Comparison of ENCODE assay signal across 7 mouse cellular contexts in genomic region chr12:55261950-55262349, GRCm38 (mm10). TPM values are rescaled to one million over a fixed set of nuclear protein-coding genes. Genes with fewer than 3 reads are reported as not detected.
ATAC-seq lines count a peak whose summit lies in the region.
"Not testable (repeated sequence)": the region's sequence is repeated elsewhere in the genome, so short reads cannot be mapped to it uniquely, and the experiment has no call there.

No protein-coding gene starts in this region.

- ATAC-seq in CD4-positive, CD25-positive, alpha-beta regulatory T cell, adult 4 months = peak; percentile 43
- ATAC-seq in common myeloid progenitor, adult 5-6 weeks (replicated peaks; ENCODE audit: low read depth, poor library complexity, severe bottlenecking) = peak; percentile 94
- ATAC-seq in erythroid progenitor cell, adult 5-6 weeks (replicated peaks; ENCODE audit: low FRiP score, poor library complexity, severe bottlenecking) = peak; percentile 59; the same call in 1 of the 2 replicates
- ATAC-seq in hematopoietic stem cell, adult 5-6 weeks (replicated peaks in 1 of 2; ENCODE audit: insufficient read depth in 1 of 2, low FRiP score in 2 of 2, low TSS enrichment in 1 of 2, low read depth in 1 of 2, poor library complexity in 2 of 2, severe bottlenecking in 2 of 2) = peak; percentile 72 to 81
- peak; percentile 40; the same call in 1 of the 2 replicates for ATAC-seq in liver, embryonic 12.5 days
- peak; percentile 69 for ATAC-seq in megakaryocyte, adult 5-6 weeks (ENCODE audit: poor library complexity, severe bottlenecking)
- peak; percentile 93 for ATAC-seq in megakaryocyte-erythroid progenitor cell, adult 5-6 weeks (replicated peaks; ENCODE audit: low FRiP score, low TSS enrichment, poor library complexity, severe bottlenecking)

- not testable (repeated sequence) for H3K4me3 ChIP-seq in liver, embryonic 12.5 days

- H3K27ac ChIP-seq in liver, embryonic 12.5 days = not testable (repeated sequence)

- no CpG with 5 or more reads among the region's 8 CpGs for WGBS in liver, embryonic 12.5 days (ENCODE audit: insufficient replicate concordance)

- H3K4me2 ChIP-seq in liver, embryonic 12.5 days = not testable (repeated sequence)

- H3K9me3 ChIP-seq in liver, embryonic 12.5 days (replicated peaks) = not testable (repeated sequence)

- H3K4me1 ChIP-seq in liver, embryonic 12.5 days = not testable (repeated sequence)

- H3K9ac ChIP-seq in liver, embryonic 12.5 days = not testable (repeated sequence)

- not testable (repeated sequence) for H3K27me3 ChIP-seq in liver, embryonic 12.5 days (replicated peaks)

- H3K36me3 ChIP-seq in liver, embryonic 12.5 days = peaks cover 27% of the 10 kb centered on the region

RNA-seq across cellular contexts. Expression of gene Srp54c, which starts 32.0 kb away (rescaled TPM):
- 10 to 100 TPM; 41.9 to 52.0 TPM for polyA plus RNA-seq in CD4-positive, CD25-positive, alpha-beta regulatory T cell, adult 4 months (2017; shearing (Covaris generic))
- 94.8 and 98.0 TPM in 2 replicates for total RNA-seq in common myeloid progenitor, adult 5-6 weeks (2017)
- 14.4 and 25.6 TPM in 2 replicates for total RNA-seq in erythroid progenitor cell, adult 5-6 weeks (2015; ENCODE audit: low replicate concordance)
- 28.4 and 30.2 TPM in 2 replicates for total RNA-seq in erythroid progenitor cell, adult 5-6 weeks (2017; ENCODE audit: low replicate concordance)
- 93.1 and 110 TPM in 2 replicates for total RNA-seq in hematopoietic stem cell, adult 5-6 weeks (2017)
- polyA plus RNA-seq in liver, embryonic 12.5 days (2016; fragmentation: Nextera tagmentation; extraction: Ambion mirVana) = 49.3 and 51.6 TPM in 2 replicates
- total RNA-seq in megakaryocyte, adult 5-6 weeks (2015) = 47.0 and 62.3 TPM in 2 replicates
- total RNA-seq in megakaryocyte, adult 5-6 weeks (2017) = 68.0 and 72.1 TPM in 2 replicates
- 19.0 and 33.7 TPM in 2 replicates for total RNA-seq in megakaryocyte-erythroid progenitor cell, adult 5-6 weeks (2014; fragmentation: Nextera tagmentation)
- total RNA-seq in megakaryocyte-erythroid progenitor cell, adult 5-6 weeks (2017) = 109 and 117 TPM in 2 replicates

RNA-seq across cellular contexts. Expression of gene 1110008L16Rik, which starts 37.4 kb away (rescaled TPM):
- 10 to 100 TPM in 1 of 2 experiments, 1 to 10 TPM in 1; 7.2 to 11.9 TPM for polyA plus RNA-seq in CD4-positive, CD25-positive, alpha-beta regulatory T cell, adult 4 months (2017; shearing (Covaris generic))
- 35.7 and 59.6 TPM in 2 replicates for total RNA-seq in common myeloid progenitor, adult 5-6 weeks (2017)
- total RNA-seq in erythroid progenitor cell, adult 5-6 weeks (2015; ENCODE audit: low replicate concordance) = 10.8 and 13.4 TPM in 2 replicates
- total RNA-seq in erythroid progenitor cell, adult 5-6 weeks (2017; ENCODE audit: low replicate concordance) = 3.3 and 5.3 TPM in 2 replicates
- 25.1 and 29.5 TPM in 2 replicates for total RNA-seq in hematopoietic stem cell, adult 5-6 weeks (2017)
- polyA plus RNA-seq in liver, embryonic 12.5 days (2016; fragmentation: Nextera tagmentation; extraction: Ambion mirVana) = 12.4 and 13.4 TPM in 2 replicates
- 6.1 and 7.8 TPM in 2 replicates for total RNA-seq in megakaryocyte, adult 5-6 weeks (2015)
- total RNA-seq in megakaryocyte, adult 5-6 weeks (2017) = 5.0 and 6.5 TPM in 2 replicates
- 31.6 and 45.5 TPM in 2 replicates for total RNA-seq in megakaryocyte-erythroid progenitor cell, adult 5-6 weeks (2014; fragmentation: Nextera tagmentation)
- total RNA-seq in megakaryocyte-erythroid progenitor cell, adult 5-6 weeks (2017) = 40.3 and 47.5 TPM in 2 replicates

RNA-seq across cellular contexts. Expression of gene Ppp2r3c, which starts 40.8 kb away (rescaled TPM):
- 10 to 100 TPM; 17.8 to 19.1 TPM for polyA plus RNA-seq in CD4-positive, CD25-positive, alpha-beta regulatory T cell, adult 4 months (2017; shearing (Covaris generic))
- 26.4 and 32.9 TPM in 2 replicates for total RNA-seq in common myeloid progenitor, adult 5-6 weeks (2017)
- 19.8 and 25.6 TPM in 2 replicates for total RNA-seq in erythroid progenitor cell, adult 5-6 weeks (2015; ENCODE audit: low replicate concordance)
- 19.5 and 20.6 TPM in 2 replicates for total RNA-seq in erythroid progenitor cell, adult 5-6 weeks (2017; ENCODE audit: low replicate concordance)
- 26.2 and 30.3 TPM in 2 replicates for total RNA-seq in hematopoietic stem cell, adult 5-6 weeks (2017)
- polyA plus RNA-seq in liver, embryonic 12.5 days (2016; fragmentation: Nextera tagmentation; extraction: Ambion mirVana) = 10.3 and 11.8 TPM in 2 replicates
- total RNA-seq in megakaryocyte, adult 5-6 weeks (2015) = 26.7 TPM in 2 replicates
- 19.7 and 20.4 TPM in 2 replicates for total RNA-seq in megakaryocyte, adult 5-6 weeks (2017)
- 29.6 and 36.6 TPM in 2 replicates for total RNA-seq in megakaryocyte-erythroid progenitor cell, adult 5-6 weeks (2014; fragmentation: Nextera tagmentation)
- total RNA-seq in megakaryocyte-erythroid progenitor cell, adult 5-6 weeks (2017) = 24.5 and 28.1 TPM in 2 replicates

Comparison
In these comparisons a context has a peak if more than half of its experiments do, and no peak if none do; other contexts are left out.
1. ATAC-seq: peak in every context shown above with its lines; median percentile 94 in common myeloid progenitor, adult 5-6 weeks; 93 in megakaryocyte-erythroid progenitor cell, adult 5-6 weeks; 76 in hematopoietic stem cell, adult 5-6 weeks; 69 in megakaryocyte, adult 5-6 weeks; 59 in erythroid progenitor cell, adult 5-6 weeks; 43 in CD4-positive, CD25-positive, alpha-beta regulatory T cell, adult 4 months; 40 in liver, embryonic 12.5 days.